Mouse (Mus musculus): ENCODE measurements around the gene Zfand4. TPM values are rescaled to one million over a fixed set of nuclear protein-coding genes. Genes with fewer than 3 reads are reported as not detected.

Zfand4 gene
- total and polyA plus RNA-seq, 3 experiments = 4.3 to 5.5 TPM; not detected in 1

DNA sequence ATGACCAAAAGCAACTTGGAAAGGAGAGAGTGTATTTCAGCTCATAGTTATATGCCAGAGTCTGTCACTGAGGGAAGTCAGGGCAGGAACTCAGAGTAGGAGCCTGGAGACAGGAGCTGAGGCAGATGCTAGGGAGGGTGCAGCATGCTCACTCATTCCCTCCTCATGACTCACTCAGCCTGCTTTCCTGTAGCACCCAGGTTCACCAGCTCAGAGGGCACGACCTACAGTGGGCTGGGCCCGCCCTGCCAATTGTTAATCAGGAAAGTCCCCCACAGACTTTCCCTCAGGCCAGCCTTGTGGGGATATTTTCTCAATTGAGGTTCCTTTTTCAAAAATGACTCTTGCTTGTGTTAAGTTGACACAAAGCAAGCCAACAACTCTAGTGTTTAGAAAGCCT lies 23.7 kb upstream of the Zfand4 start:
- TF ChIP-seq ZKSCAN1 (IDR thresholded peaks at IDR 0.05; ENCODE audit: low read depth, low read length) (no peak), BHLHE40 (IDR thresholded peaks at IDR 0.05; ENCODE audit: borderline replicate concordance, low read depth, low read length) (no peak), MAX (IDR thresholded peaks at IDR 0.05; ENCODE audit: low read length) (no peak), TCF12 (IDR thresholded peaks at IDR 0.05; ENCODE audit: low read depth, low read length) (no peak), MEF2A (IDR thresholded peaks at IDR 0.05; ENCODE audit: extremely low read depth, insufficient replicate concordance, low read depth, low read length, poor library complexity, severe bottlenecking) (no peak), MYC (IDR thresholded peaks at IDR 0.05; ENCODE audit: low read depth, low read length) (no peak), POLR2A (IDR thresholded peaks at IDR 0.05; ENCODE audit: control insufficient read depth in 1 of 2, insufficient read depth in 1 of 2, low read depth in 1 of 2, low read length in 2 of 2, poor library complexity in 1 of 2) (no peak), KAT2A (conservative IDR thresholded peaks at IDR 0.05; ENCODE audit: low read depth, low read length) (no peak), CHD2 (IDR thresholded peaks at IDR 0.05; ENCODE audit: low read length) (no peak), USF1 (IDR thresholded peaks at IDR 0.05; ENCODE audit: low read depth, low read length) (no peak), MAZ (IDR thresholded peaks at IDR 0.05; ENCODE audit: low read depth, low read length) (no peak), E2F4 (IDR thresholded peaks at IDR 0.05; ENCODE audit: borderline replicate concordance, low read depth, low read length) (no peak), MAFK (IDR thresholded peaks at IDR 0.05; ENCODE audit: borderline replicate concordance, low read depth, low read length) (no peak), EP300 (IDR thresholded peaks at IDR 0.05; ENCODE audit: low read depth in 1 of 2, low read length in 2 of 2) (no peak), SIN3A (IDR thresholded peaks at IDR 0.05; ENCODE audit: low read length) (no peak), GATA1 (IDR thresholded peaks at IDR 0.05; ENCODE audit: low read depth, low read length) (no peak)
- no peak for DNase-seq (ENCODE audit: low read depth, low spot score)
- no peak overlapping the region for H3K9ac ChIP-seq (ENCODE audit: control insufficient read depth, low read depth, low read length, poor library complexity, severe bottlenecking)
- H3K4me1 ChIP-seq (ENCODE audit: control insufficient read depth in 1 of 2, insufficient read depth in 2 of 2, low read length in 2 of 2) = no peaks in the 10 kb centered on the region
- no peaks in the 10 kb centered on the region for H3K27me3 ChIP-seq (ENCODE audit: control insufficient read depth in 1 of 2, insufficient read depth in 2 of 2, low read length in 2 of 2)
- no peak overlapping the region for H3K4me3 ChIP-seq (ENCODE audit: control insufficient read depth in 1 of 2, insufficient read depth in 1 of 2, low read depth in 2 of 2, low read length in 2 of 2)
- H3K9me3 ChIP-seq (replicated peaks; ENCODE audit: insufficient read depth, low read length) = no peaks in the 10 kb centered on the region
- H3K79me2 ChIP-seq (ENCODE audit: control insufficient read depth, insufficient read depth, low read length, poor library complexity) = no peaks in the 10 kb centered on the region
- H3K36me3 ChIP-seq (ENCODE audit: control insufficient read depth in 1 of 2, insufficient read depth in 2 of 2, low read length in 2 of 2) = 0 out of 4 replicates have a peak, but pooled peaks cover 0 to 2% of the 10 kb centered on the region in 2 experiments
- H3K27ac ChIP-seq (ENCODE audit: control insufficient read depth, low read depth, low read length) = no peak overlapping the region

DNA sequence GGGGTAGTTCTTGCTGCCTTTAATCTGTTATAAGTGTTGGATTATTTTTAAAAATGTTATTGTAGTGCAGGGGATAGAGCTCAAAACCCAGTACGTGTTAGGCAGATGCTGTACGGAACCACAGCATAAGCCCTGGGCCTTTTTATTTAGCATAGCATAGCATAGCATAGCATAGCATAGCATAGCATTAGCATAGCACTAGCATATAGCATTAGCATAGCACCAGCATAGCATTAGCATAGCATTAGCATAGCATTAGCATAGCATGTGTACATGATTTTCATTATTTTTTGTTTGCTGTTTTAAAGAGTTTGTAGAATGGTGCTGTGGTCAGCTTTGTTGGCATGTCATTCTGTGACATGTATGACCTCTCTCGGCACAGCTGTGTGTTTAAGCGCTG lies 4.4 kb upstream of the Zfand4 start:
- Histone ChIP-seq H3K4me3 (ENCODE audit: control insufficient read depth in 1 of 2, insufficient read depth in 1 of 2, low read depth in 2 of 2, low read length in 2 of 2) (no peak overlapping the region), H3K9me3 (replicated peaks; ENCODE audit: insufficient read depth, low read length) (no peaks in the 10 kb centered on the region), H3K36me3 (ENCODE audit: control insufficient read depth in 1 of 2, insufficient read depth in 2 of 2, low read length in 2 of 2) (peaks cover 0 to 10% of the 10 kb centered on the region in 2 experiments; a peak in 3 of 4 replicates), H3K27ac (ENCODE audit: control insufficient read depth, low read depth, low read length) (no peak overlapping the region), H3K79me2 (ENCODE audit: control insufficient read depth, insufficient read depth, low read length, poor library complexity) (peaks cover 2% of the 10 kb centered on the region), H3K4me1 (ENCODE audit: control insufficient read depth in 1 of 2, insufficient read depth in 2 of 2, low read length in 2 of 2) (peaks cover 0 to 6% of the 10 kb centered on the region in 2 experiments; a peak in 3 of 4 replicates), H3K27me3 (ENCODE audit: control insufficient read depth in 1 of 2, insufficient read depth in 2 of 2, low read length in 2 of 2) (no peaks in the 10 kb centered on the region), H3K9ac (ENCODE audit: control insufficient read depth, low read depth, low read length, poor library complexity, severe bottlenecking) (no peak overlapping the region)
- TF ChIP-seq ZKSCAN1 (IDR thresholded peaks at IDR 0.05; ENCODE audit: low read depth, low read length) = no peak
- TF ChIP-seq JUND (IDR thresholded peaks at IDR 0.05; ENCODE audit: low read depth, low read length) = no peak
- TF ChIP-seq MAX (IDR thresholded peaks at IDR 0.05; ENCODE audit: low read length) = no peak
- no peak for TF ChIP-seq CHD2 (IDR thresholded peaks at IDR 0.05; ENCODE audit: low read length)
- no peak for TF ChIP-seq KAT2A (conservative IDR thresholded peaks at IDR 0.05; ENCODE audit: low read depth, low read length)
- TF ChIP-seq USF2 (IDR thresholded peaks at IDR 0.05; ENCODE audit: borderline replicate concordance in 1 of 2, insufficient read depth in 1 of 2, low read depth in 1 of 2, low read length in 2 of 2) = no peak
- TF ChIP-seq NRF1 (IDR thresholded peaks at IDR 0.05; ENCODE audit: insufficient read depth, low read depth, low read length, poor library complexity, severe bottlenecking) = no peak
- no peak for TF ChIP-seq EP300 (IDR thresholded peaks at IDR 0.05; ENCODE audit: low read depth in 1 of 2, low read length in 2 of 2)
- no peak for TF ChIP-seq MYB (IDR thresholded peaks at IDR 0.05; ENCODE audit: low read depth, low read length)
- no peak for TF ChIP-seq ZNF384 (IDR thresholded peaks at IDR 0.05; ENCODE audit: low read depth, low read length)
- no peak for TF ChIP-seq ZC3H11A (IDR thresholded peaks at IDR 0.05; ENCODE audit: low read depth, low read length)
- TF ChIP-seq TBP (IDR thresholded peaks at IDR 0.05; ENCODE audit: low read depth, low read length) = no peak
- TF ChIP-seq USF1 (IDR thresholded peaks at IDR 0.05; ENCODE audit: low read depth, low read length) = no peak
- DNase-seq (ENCODE audit: low read depth, low spot score) = no peak

Data from MEL (cell line).